Mouse (Mus musculus): ENCODE measurements at regions not wholly inside any gene's neighbourhood (a gene's known extent, or its start where the extent isn't known, plus 50 kb on each side); places are given as distances from the start of the nearest gene placed in this dataset.
A peak's percentile ranks its signal among the peaks of the same experiment; 100 is the strongest.

GRCm38 (mm10) chr16:24092616-24093525, 104.2 kb upstream of the Bcl6 start:
- DNase-seq, result no peak

- DNase-seq, result no peak
These were observed 103.5 kb upstream of the Bcl6 start for GRCm38 (mm10) chr16:24092136-24092535.

- no peak for DNase-seq
These were observed 102.3 kb upstream of the Bcl6 start for GRCm38 (mm10) chr16:24090981-24091380.

GRCm38 (mm10) chr16:24089840-24090762, 101.4 kb upstream of the Bcl6 start:
- no peak for DNase-seq

- DNase-seq, result no peak
These were observed 95.3 kb upstream of the Bcl6 start for GRCm38 (mm10) chr16:24083966-24084365.

GRCm38 (mm10) chr16:24080471-24080870, 91.8 kb upstream of the Bcl6 start:
- no peak for DNase-seq

GRCm38 (mm10) chr16:24078622-24079021, 90.0 kb upstream of the Bcl6 start:
- no peak for DNase-seq

GRCm38 (mm10) chr16:24077428-24077827, 88.8 kb upstream of the Bcl6 start:
- no peak for DNase-seq

GRCm38 (mm10) chr16:24076799-24077136, 88.1 kb upstream of the Bcl6 start:
- DNase-seq, result no peak

- no peak for DNase-seq
These were observed 87.6 kb upstream of the Bcl6 start for GRCm38 (mm10) chr16:24076109-24076798.

GRCm38 (mm10) chr16:24073613-24074244, 85.1 kb upstream of the Bcl6 start:
- DNase-seq, result no peak

GRCm38 (mm10) chr16:24073065-24073464, 84.4 kb upstream of the Bcl6 start:
- DNase-seq, result no peak

GRCm38 (mm10) chr16:24069411-24069810, 80.8 kb upstream of the Bcl6 start:
- DNase-seq, result no peak

GRCm38 (mm10) chr16:24068250-24068813, 79.7 kb upstream of the Bcl6 start:
- DNase-seq, result no peak

GRCm38 (mm10) chr16:24062314-24062713, 73.7 kb upstream of the Bcl6 start:
- no peak for DNase-seq

GRCm38 (mm10) chr16:24061496-24061895, 72.8 kb upstream of the Bcl6 start:
- DNase-seq, result no peak

- peak; percentile 22 for DNase-seq
These were observed 70.5 kb upstream of the Bcl6 start for GRCm38 (mm10) chr16:24059090-24059600.

GRCm38 (mm10) chr16:24056885-24057531, 68.4 kb upstream of the Bcl6 start:
- peak; percentile 38 for DNase-seq

GRCm38 (mm10) chr16:24056123-24056884, 67.7 kb upstream of the Bcl6 start:
- DNase-seq, result no peak

GRCm38 (mm10) chr16:24054293-24054692, 65.6 kb upstream of the Bcl6 start:
- no peak for DNase-seq

GRCm38 (mm10) chr16:24053403-24053802, 64.8 kb upstream of the Bcl6 start:
- no peak for DNase-seq

Data from kidney, postnatal 10 days (tissue).